Mouse (Mus musculus) stomach, embryonic 14.5 days (tissue): ENCODE data around the gene Smok3b. TPM values are rescaled to one million over a fixed set of nuclear protein-coding genes. Genes with fewer than 3 reads are reported as not detected.
A peak's percentile ranks its signal among the peaks of the same experiment; 100 is the strongest.

Experiments used
- ATAC-seq: fragments of 200-750 bp; cut with Nextera tagmentation; 2 replicates; pipeline ENCODE4 v1.8.0; 2017; ENCODE audit warnings: low read depth, moderate TSS enrichment; ENCODE audit not compliant: insufficient number of reproducible peaks, insufficient read depth, low FRiP score
- H3K27ac ChIP-seq: fragments of 300-500 bp; sonication (generic); 2 replicates; pipeline ENCODE4 v1.5.1; 2014; ENCODE audit warnings: mild to moderate bottlenecking, low read length, moderate library complexity, mixed read lengths
- H3K27me3 ChIP-seq: fragments of 300-500 bp; sonication (generic); 2 replicates; pipeline ENCODE4 v1.6.1; 2014; ENCODE audit warnings: low read length, control low read depth, mixed read lengths; ENCODE audit not compliant: control insufficient read depth, insufficient read depth
- H3K36me3 ChIP-seq: fragments of 300-500 bp; sonication (generic); 2 replicates; pipeline ENCODE4 v1.6.1; 2014; ENCODE audit warnings: mild to moderate bottlenecking, control low read depth, low read length, moderate library complexity, mixed read lengths; ENCODE audit not compliant: control insufficient read depth, insufficient read depth
- H3K4me1 ChIP-seq: fragments of 300-500 bp; sonication (generic); 2 replicates; pipeline ENCODE4 v1.6.1; 2014; ENCODE audit warnings: low read length, control low read depth, mixed read lengths; ENCODE audit not compliant: control insufficient read depth, insufficient read depth
- H3K4me2 ChIP-seq: fragments of 300-500 bp; sonication (generic); replicated peaks from 2 replicates; pipeline ENCODE4 v1.6.1; 2014; ENCODE audit warnings: low read depth, low read length, control low read depth
- H3K4me3 ChIP-seq: fragments of 300-500 bp; sonication (generic); 2 replicates; pipeline ENCODE4 v1.5.1; 2014; ENCODE audit warnings: low read depth, low read length, control low read depth
- H3K9ac ChIP-seq: fragments of 300-500 bp; sonication (generic); replicated peaks from 2 replicates; pipeline ENCODE4 v1.6.1; 2014; ENCODE audit warnings: low read depth, mild to moderate bottlenecking, control low read depth, low read length, moderate library complexity, mixed read lengths
- H3K9me3 ChIP-seq: fragments of 300-500 bp; sonication (generic); 2 replicates; pipeline ENCODE4 v1.6.1; 2016; ENCODE audit warnings: low read depth, low read length, control low read depth; ENCODE audit not compliant: control insufficient read depth
- WGBS: fragments of 180-500 bp; shearing (Covaris S2); extraction: QIAGEN DNeasy Blood & Tissue Kit; methylation state at CpG from one replicate; pipeline ENCODE4 v1.1.7; 2014; 5-methylcytosine and 5-hydroxymethylcytosine counted together
- polyA plus RNA-seq: library from polyadenylated mRNA; unstranded; fragments of >200 nt; fragmentation: Nextera tagmentation; extraction: Ambion mirVana; gene quantifications from 2 replicates; pipeline ENCODE4 v1.2.1, GENCODE M21; 2014

Smok3b gene
- polyA plus RNA-seq, 1 experiment from 2014 or later = not detected

DNA sequence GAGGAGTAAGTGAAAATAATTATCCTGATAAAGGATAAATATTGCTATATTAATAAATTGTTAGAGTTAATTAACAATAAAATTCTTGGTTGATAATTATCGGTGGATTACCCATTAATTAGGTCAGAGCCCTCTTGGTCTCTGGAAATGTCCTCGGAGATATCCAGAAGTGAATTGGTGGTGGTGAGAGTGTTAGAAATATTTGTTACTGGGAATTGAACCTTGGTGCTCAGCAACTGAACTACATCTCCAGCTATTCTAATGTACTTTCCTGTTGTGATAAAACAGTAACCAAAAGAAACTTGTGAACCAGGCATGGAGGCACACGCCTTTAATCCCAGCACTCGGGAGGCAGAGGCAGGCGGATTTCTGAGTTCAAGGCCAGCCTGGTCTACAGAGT lies 59.2 kb downstream of the Smok3b start:
- 86% methylated on average over 5 of the region's 5 CpGs for WGBS
- ATAC-seq = no peak
- no peak overlapping the region for H3K9ac ChIP-seq
- no peak overlapping the region for H3K4me3 ChIP-seq
- no peak overlapping the region for H3K27ac ChIP-seq
- H3K9me3 ChIP-seq = no peaks in the 10 kb centered on the region
- no peaks in the 10 kb centered on the region for H3K36me3 ChIP-seq
- H3K4me1 ChIP-seq = no peaks in the 10 kb centered on the region
- no peaks in the 10 kb centered on the region for H3K27me3 ChIP-seq
- no peak overlapping the region for H3K4me2 ChIP-seq

DNA sequence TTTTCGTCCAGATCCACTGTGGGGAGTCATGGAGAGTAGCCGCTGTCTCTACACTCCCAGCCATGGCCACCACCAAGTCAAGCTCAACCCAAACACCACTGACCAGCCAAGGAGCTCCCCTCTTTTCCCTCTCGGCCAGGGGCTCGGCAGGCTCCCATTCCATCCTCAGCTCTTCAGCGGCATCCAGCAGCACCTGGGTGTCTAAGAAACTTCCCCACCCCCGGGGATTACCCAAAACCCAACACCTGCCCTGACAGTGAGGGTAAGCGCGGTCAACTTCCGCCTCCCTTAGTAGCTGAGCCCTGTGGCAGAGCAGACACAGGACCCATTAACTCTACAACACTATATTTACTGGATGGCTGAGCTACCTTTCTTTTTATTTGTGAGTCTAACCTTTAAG lies 60.2 kb downstream of the Smok3b start:
- WGBS = 84% methylated on average over 9 of the region's 9 CpGs
- Histone ChIP-seq H3K27ac (no peak overlapping the region), H3K9ac (no peak overlapping the region), H3K4me2 (no peak overlapping the region), H3K4me3 (no peak overlapping the region), H3K9me3 (no peaks in the 10 kb centered on the region), H3K36me3 (no peaks in the 10 kb centered on the region), H3K4me1 (peaks cover under 1% of the 10 kb centered on the region; the same call in 1 of the 2 replicates), H3K27me3 (no peaks in the 10 kb centered on the region)
- ATAC-seq = no peak

DNA sequence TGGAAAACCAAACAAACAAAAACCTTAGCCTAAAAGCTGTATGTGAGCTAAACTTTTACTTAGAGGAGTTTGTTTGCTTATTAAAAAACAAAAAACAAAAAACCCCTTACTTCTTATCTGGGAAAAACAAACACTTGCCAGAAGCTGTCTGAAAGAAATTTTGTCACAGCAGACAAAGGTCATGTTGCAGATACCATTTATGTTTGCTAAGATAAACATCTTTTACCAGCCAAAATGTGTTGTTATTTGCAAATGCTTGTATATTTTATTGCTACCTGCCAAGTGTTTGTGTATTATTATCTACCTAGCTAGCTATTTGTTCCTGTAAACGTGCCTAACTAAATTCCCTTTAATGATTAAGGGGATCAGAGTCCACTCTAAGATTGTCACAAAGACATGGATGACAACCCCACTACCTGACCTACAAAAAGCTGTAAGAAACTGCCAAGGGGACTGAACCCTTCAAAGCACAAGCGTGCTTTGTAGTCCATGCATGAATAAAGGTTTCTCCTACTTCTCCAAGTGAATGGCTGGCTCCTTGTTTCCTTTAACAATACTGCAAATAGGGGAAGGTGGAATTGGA lies 62.2 kb downstream of the Smok3b start:
- Histone ChIP-seq H3K36me3 (no peaks in the 10 kb centered on the region), H3K9me3 (no peaks in the 10 kb centered on the region), H3K4me3 (no peak overlapping the region), H3K27me3 (no peaks in the 10 kb centered on the region), H3K9ac (no peak overlapping the region), H3K4me2 (no peak overlapping the region), H3K27ac (no peak overlapping the region), H3K4me1 (peaks cover 9% of the 10 kb centered on the region; the same call in 1 of the 2 replicates)
- no peak for ATAC-seq
- 58% methylated on average over 2 of the region's 2 CpGs for WGBS

DNA sequence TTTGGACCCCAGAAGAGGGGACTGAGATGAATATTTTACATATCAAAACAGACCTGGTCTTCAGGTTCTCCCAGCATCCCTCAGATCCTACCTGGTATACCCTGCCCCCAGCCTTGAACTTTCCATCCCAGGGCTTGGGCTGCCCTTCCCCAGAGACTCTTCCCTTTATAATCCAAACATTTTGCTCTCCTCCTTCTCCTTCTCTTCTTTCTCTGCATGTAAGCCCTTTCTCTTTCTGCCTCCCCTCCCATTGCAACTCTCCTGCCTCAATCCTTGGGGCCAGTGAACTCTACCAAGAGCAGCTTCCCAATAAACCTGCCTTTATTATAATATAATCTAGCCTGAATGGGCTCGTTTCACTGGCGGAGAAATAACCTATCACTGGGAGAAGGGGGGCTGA lies 62.7 kb downstream of the Smok3b start:
- ATAC-seq = no peak
- no peak overlapping the region for H3K27ac ChIP-seq
- H3K9ac ChIP-seq = no peak overlapping the region
- H3K4me3 ChIP-seq = no peak overlapping the region
- WGBS = 85% methylated on average over 2 of the region's 2 CpGs
- H3K4me2 ChIP-seq = no peak overlapping the region
- H3K27me3 ChIP-seq = no peaks in the 10 kb centered on the region
- no peaks in the 10 kb centered on the region for H3K36me3 ChIP-seq
- peaks cover 9% of the 10 kb centered on the region; the same call in 1 of the 2 replicates for H3K4me1 ChIP-seq
- H3K9me3 ChIP-seq = no peaks in the 10 kb centered on the region

DNA sequence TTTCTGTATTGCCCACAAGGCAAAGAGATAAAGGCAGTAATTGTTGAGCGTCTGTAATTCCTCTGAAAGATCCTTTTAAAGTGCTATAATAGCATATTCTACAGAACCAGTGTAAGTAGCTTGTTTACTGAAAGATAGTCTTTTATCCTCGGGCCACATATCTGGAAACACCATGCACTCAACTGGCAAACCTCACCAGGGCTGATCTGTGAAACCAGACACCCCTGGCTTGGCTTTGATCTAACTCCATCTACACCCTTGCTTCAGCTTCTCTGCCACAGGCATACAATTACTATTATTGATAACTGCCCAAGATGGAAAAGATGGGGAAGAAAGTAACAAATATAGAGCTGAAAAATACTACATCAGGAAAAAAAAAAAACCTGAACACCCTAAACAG lies 63.3 kb downstream of the Smok3b start:
- Histone ChIP-seq H3K4me2 (peak overlapping the region; percentile 25; the same call in 1 of the 2 replicates), H3K9ac (no peak overlapping the region), H3K9me3 (no peaks in the 10 kb centered on the region), H3K4me3 (peak overlapping the region; percentile 80; the same call in 1 of the 2 replicates), H3K27ac (no peak overlapping the region), H3K36me3 (no peaks in the 10 kb centered on the region), H3K4me1 (peaks cover 9% of the 10 kb centered on the region; the same call in 1 of the 2 replicates), H3K27me3 (no peaks in the 10 kb centered on the region)
- 33% methylated on average over 2 of the region's 2 CpGs for WGBS
- ATAC-seq = no peak

DNA sequence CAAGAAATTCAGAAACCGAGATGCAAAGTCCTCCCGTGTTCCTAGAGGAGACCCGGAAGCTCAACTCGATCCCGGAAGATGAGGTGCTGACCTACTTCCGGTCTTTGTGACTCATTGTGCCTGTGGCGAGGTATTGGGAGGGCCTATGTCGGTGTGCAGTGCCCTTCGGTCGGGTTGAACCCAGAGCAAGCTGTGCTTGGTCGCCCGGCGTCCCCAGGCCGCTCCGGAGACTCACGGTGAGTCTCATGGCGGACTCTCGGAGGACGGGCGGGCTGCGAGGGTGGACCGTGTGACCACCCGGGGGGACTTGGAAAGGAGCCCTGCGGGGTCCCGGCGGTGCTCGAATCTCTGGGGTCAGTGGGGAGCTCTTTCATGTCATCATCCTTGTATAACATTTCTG lies 63.8 kb downstream of the Smok3b start, which contains the start of gene Zkscan1:
Gene Zkscan1 (plus strand): TSS at position 89 of the 400 bp plus-strand sequence.
- peak; percentile 93 for ATAC-seq
- peak within 1 kb of the TSS; percentile 80 for H3K4me3 ChIP-seq
- peak within 1 kb of the TSS; percentile 87 for H3K9ac ChIP-seq
- peak within 1 kb of the TSS; percentile 47 for H3K4me2 ChIP-seq
- no peaks in the 10 kb centered on the region for H3K9me3 ChIP-seq
- under 1% methylated on average over 27 of the region's 27 CpGs for WGBS
- no peaks in the 10 kb centered on the region for H3K27me3 ChIP-seq
- peak within 1 kb of the TSS; percentile 82 for H3K27ac ChIP-seq
- no peaks in the 10 kb centered on the region for H3K36me3 ChIP-seq
- peaks cover 9% of the 10 kb centered on the region; the same call in 1 of the 2 replicates for H3K4me1 ChIP-seq

DNA sequence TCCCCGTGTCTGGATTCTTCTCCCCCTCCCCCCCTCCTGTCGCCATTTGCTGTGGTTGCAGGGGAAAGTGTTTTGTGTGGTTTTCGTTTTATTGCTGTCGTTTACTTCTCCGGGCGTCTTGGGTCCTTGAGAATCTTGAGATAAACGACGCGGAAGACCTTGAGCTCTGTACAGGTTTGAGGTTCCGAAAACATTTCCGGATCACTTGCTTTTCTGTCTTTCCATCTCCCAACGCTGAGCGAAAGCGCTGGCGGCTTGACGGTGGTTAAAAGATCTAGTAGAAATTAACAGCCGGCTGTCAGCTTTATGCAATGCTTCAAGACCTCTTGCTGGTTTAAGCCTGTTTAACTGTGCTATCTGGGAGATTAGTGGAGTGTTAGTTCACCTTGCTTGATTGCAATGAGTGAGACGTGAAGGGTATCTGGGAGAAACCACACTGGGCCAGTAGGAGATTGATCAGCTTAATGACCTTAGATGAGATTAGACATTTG lies 64.2 kb downstream of the Smok3b start:
- H3K27me3 ChIP-seq = no peaks in the 10 kb centered on the region
- peak overlapping the region; percentile 80 for H3K4me3 ChIP-seq
- no peaks in the 10 kb centered on the region for H3K9me3 ChIP-seq
- H3K4me2 ChIP-seq = peak overlapping the region; percentile 47
- H3K9ac ChIP-seq = peak overlapping the region; percentile 87
- peak overlapping the region; percentile 82 for H3K27ac ChIP-seq
- WGBS = under 1% methylated on average over 18 of the region's 18 CpGs
- H3K36me3 ChIP-seq = no peaks in the 10 kb centered on the region
- ATAC-seq = peak; percentile 7; the same call in 1 of the 2 replicates
- H3K4me1 ChIP-seq = peaks cover 9% of the 10 kb centered on the region; the same call in 1 of the 2 replicates

DNA sequence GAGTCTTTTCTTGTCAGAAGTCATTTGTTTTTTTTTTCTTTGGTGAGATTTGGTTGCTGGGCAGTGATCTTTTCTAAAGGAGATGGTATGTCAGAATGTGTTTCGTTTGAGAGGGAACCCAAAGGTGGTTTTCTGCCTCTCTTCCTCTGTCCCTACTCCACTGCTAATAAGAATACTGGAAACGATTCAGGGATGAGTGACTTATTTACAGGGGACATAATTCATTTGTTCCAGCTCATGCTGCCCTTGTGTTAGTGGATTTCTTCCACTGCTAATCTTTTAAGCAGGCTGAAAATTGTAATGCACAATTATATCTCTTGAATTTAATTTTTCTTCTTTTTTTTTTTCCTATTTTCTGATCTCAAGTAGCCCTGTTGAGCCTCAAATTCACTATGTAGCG lies 65.6 kb downstream of the Smok3b start:
- Histone ChIP-seq H3K27me3 (no peaks in the 10 kb centered on the region), H3K27ac (no peak overlapping the region), H3K9me3 (no peaks in the 10 kb centered on the region), H3K4me3 (no peak overlapping the region), H3K36me3 (no peaks in the 10 kb centered on the region), H3K4me1 (peaks cover 9% of the 10 kb centered on the region; the same call in 1 of the 2 replicates), H3K4me2 (peak overlapping the region; percentile 47), H3K9ac (no peak overlapping the region)
- no peak for ATAC-seq
- WGBS = 75% methylated on average over 3 of the region's 3 CpGs
